Mouse (Mus musculus): ENCODE measurements at regions not wholly inside any gene's neighbourhood (a gene's known extent, or its start where the extent isn't known, plus 50 kb on each side); places are given as distances from the start of the nearest gene placed in this dataset.
A peak's percentile ranks its signal among the peaks of the same experiment; 100 is the strongest.

DNA sequence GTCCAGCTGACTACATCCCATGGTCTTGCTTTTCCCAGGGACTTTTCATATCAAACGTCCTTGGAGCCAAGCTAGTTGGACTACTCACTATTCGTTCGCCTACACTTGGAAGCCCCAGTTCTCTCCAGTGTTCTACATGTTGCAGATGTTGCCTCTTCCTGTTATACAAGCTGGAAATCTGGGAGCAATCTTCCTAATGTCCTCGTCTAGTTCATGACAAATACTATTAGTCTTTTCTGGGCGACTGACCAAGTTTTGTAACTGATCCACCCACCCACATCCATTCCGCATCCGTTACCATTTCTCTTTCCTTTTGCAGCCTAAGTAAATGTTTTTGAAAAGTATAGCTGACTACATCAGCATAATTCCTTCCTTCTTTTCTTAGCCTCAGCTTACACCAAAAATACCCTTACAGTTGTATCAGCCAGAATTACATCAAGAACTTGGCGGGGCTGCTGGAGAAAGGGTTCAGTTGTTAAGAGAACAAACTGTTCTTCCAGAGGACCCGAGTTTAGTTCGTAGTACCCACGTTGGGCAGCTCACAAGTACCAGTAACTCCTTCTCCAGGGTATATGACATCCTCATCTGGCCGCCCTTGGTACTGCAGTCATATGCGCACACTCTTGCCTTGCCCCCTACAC lies 161.1 kb upstream of the Fbxl17 start:
- H3K27me3 ChIP-seq (ENCODE audit: insufficient read depth, low read length) = no peaks in the 10 kb centered on the region
- DNase-seq (peak; percentile 28), ATAC-seq (peak; percentile 53)
- 77% methylated on average over 13 of the region's 13 CpGs for WGBS
- no peaks in the 10 kb centered on the region for H3K4me1 ChIP-seq (ENCODE audit: insufficient read depth)
- no peak overlapping the region for H3K4me3 ChIP-seq (ENCODE audit: low read depth, low read length)
- no peaks in the 10 kb centered on the region for H3K9me3 ChIP-seq (ENCODE audit: low read length)
- H3K4me2 ChIP-seq (ENCODE audit: low read depth) = no peak overlapping the region
- TF ChIP-seq CTCF (IDR thresholded peaks at IDR 0.05; ENCODE audit: low read depth) = no peak
- H3K27ac ChIP-seq (ENCODE audit: low read depth, low read length) = no peak overlapping the region
- no peak overlapping the region for H3K9ac ChIP-seq
- no peaks in the 10 kb centered on the region for H3K36me3 ChIP-seq (ENCODE audit: insufficient read depth)

DNA sequence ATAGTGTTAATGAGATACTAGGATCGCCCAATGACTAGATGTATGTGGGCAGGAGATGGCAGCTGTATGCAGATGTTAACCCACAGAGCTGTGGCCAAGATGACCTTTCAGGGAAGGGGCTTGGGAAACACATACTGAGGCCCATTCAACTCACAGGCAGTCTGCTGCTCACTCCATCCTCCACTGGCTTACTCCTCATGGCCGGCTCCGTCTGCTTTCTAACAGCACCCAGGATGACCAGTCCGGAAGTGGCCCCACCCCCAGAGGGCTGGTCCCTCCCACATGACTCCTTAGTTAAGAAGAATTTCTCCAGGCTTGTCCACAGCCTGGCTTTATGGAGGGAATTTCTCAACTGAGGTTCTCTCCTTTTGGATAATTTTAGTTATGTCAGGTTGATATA lies 161.8 kb upstream of the Fbxl17 start:
- no peaks in the 10 kb centered on the region for H3K9me3 ChIP-seq (ENCODE audit: low read length)
- DNase-seq = no peak
- H3K4me3 ChIP-seq (ENCODE audit: low read depth, low read length) = no peak overlapping the region
- H3K36me3 ChIP-seq (ENCODE audit: insufficient read depth) = no peaks in the 10 kb centered on the region
- 94% methylated on average over 4 of the region's 4 CpGs for WGBS
- no peak overlapping the region for H3K4me2 ChIP-seq (ENCODE audit: low read depth)
- H3K27ac ChIP-seq (ENCODE audit: low read depth, low read length) = no peak overlapping the region
- no peak for ATAC-seq
- no peak overlapping the region for H3K9ac ChIP-seq
- H3K4me1 ChIP-seq (ENCODE audit: insufficient read depth) = no peaks in the 10 kb centered on the region
- no peak for TF ChIP-seq CTCF (IDR thresholded peaks at IDR 0.05; ENCODE audit: low read depth)
- no peaks in the 10 kb centered on the region for H3K27me3 ChIP-seq (ENCODE audit: insufficient read depth, low read length)

DNA sequence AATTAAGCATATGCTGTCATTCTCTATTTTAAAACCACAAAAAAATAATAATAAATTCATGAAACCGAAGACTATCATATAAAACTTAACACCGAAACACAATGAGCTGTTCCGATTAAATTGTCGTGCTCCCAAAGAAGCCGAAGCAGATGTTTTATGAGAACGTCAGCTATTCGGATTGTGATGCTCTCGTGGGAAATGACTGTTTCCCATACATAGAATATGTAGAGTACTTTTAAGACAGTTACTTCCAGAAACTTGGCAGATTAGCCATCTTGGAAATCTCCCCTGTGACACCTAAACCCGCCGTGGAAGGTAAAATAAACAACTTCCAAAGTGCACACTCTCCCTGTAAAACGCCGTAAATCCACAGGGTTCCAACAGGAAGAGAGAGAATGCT lies 162.4 kb upstream of the Fbxl17 start:
- H3K9me3 ChIP-seq (ENCODE audit: low read length) = no peaks in the 10 kb centered on the region
- no peak overlapping the region for H3K9ac ChIP-seq
- WGBS = 74% methylated on average over 12 of the region's 12 CpGs
- H3K4me1 ChIP-seq (ENCODE audit: insufficient read depth) = no peaks in the 10 kb centered on the region
- no peak overlapping the region for H3K4me3 ChIP-seq (ENCODE audit: low read depth, low read length)
- TF ChIP-seq CTCF (IDR thresholded peaks at IDR 0.05; ENCODE audit: low read depth) = no peak
- ATAC-seq (no peak), DNase-seq (no peak)
- H3K4me2 ChIP-seq (ENCODE audit: low read depth) = no peak overlapping the region
- no peaks in the 10 kb centered on the region for H3K27me3 ChIP-seq (ENCODE audit: insufficient read depth, low read length)
- H3K27ac ChIP-seq (ENCODE audit: low read depth, low read length) = no peak overlapping the region
- H3K36me3 ChIP-seq (ENCODE audit: insufficient read depth) = no peaks in the 10 kb centered on the region

DNA sequence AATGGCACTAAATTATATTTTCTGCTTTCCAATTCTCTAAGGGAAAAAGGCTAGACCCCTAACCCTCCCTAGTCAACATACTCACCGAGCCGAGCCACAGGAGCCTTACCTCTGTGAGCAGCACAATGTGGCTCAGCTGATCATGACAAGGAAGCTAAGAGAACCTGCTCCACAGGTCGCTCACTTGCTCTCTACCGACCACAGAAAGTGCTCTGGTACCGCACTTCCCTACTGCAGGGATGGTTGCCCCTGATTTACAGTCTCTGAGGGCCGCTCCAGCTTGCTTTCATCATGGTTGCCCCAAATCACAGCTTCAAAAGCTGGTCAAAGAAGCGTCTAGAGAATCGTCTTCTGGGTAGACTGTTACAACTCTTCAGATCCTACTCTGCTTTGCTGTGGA lies 177.0 kb upstream of the Fbxl17 start:
- 89% methylated on average over 8 of the region's 8 CpGs for WGBS
- TF ChIP-seq CTCF (IDR thresholded peaks at IDR 0.05; ENCODE audit: low read depth) = no peak
- H3K27ac ChIP-seq (ENCODE audit: low read depth, low read length) = no peak overlapping the region

DNA sequence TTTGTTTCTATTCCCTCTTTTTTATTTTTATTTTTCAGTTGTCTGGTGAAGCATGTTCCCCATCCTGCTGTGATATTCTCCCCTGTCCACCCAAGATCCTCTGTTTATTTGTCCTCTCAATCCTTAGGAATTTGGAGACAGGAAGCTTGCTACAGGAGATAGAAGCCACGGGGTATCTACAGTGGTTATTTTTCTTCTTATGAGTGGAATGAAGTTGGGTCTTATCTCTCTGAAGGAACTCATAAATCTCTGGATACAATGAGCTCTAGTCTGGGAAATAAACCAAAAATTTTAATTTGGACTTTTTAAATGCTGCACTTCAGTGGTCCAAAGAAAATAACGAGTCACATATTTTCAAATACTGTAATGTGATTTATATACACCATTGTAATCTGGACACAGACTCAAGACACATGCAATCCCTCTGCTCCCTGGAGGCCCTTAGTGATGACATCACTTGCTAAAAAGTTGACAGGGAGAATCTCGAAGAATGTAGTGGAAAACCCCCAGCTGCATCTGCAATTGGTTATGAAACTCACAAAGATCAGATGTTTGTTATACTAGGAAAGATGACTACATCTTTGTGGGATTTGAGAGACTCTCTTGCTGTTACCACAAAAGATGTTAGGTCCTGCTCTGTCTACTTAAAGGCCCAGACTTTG lies 178.3 kb upstream of the Fbxl17 start:
- WGBS = 78% methylated on average over 3 of the region's 3 CpGs
- H3K9ac ChIP-seq = no peak overlapping the region
- TF ChIP-seq CTCF (IDR thresholded peaks at IDR 0.05; ENCODE audit: low read depth) = no peak
- H3K9me3 ChIP-seq (ENCODE audit: low read length) = no peaks in the 10 kb centered on the region
- no peaks in the 10 kb centered on the region for H3K27me3 ChIP-seq (ENCODE audit: insufficient read depth, low read length)
- H3K27ac ChIP-seq (ENCODE audit: low read depth, low read length) = no peak overlapping the region
- H3K4me1 ChIP-seq (ENCODE audit: insufficient read depth) = no peaks in the 10 kb centered on the region
- DNase-seq (no peak), ATAC-seq (no peak)
- no peaks in the 10 kb centered on the region for H3K36me3 ChIP-seq (ENCODE audit: insufficient read depth)
- no peak overlapping the region for H3K4me3 ChIP-seq (ENCODE audit: low read depth, low read length)
- H3K4me2 ChIP-seq (ENCODE audit: low read depth) = no peak overlapping the region

More for the DNA sequence above, 177.0 kb upstream of the Fbxl17 start:
- no peak overlapping the region for H3K4me2 ChIP-seq (ENCODE audit: low read depth)
- no peak overlapping the region for H3K9ac ChIP-seq
- no peak for DNase-seq
- no peak overlapping the region for H3K4me3 ChIP-seq (ENCODE audit: low read depth, low read length)
- no peaks in the 10 kb centered on the region for H3K36me3 ChIP-seq (ENCODE audit: insufficient read depth)
- H3K4me1 ChIP-seq (ENCODE audit: insufficient read depth) = no peaks in the 10 kb centered on the region
- H3K9me3 ChIP-seq (ENCODE audit: low read length) = no peaks in the 10 kb centered on the region
- no peaks in the 10 kb centered on the region for H3K27me3 ChIP-seq (ENCODE audit: insufficient read depth, low read length)
- ATAC-seq = no peak

DNA sequence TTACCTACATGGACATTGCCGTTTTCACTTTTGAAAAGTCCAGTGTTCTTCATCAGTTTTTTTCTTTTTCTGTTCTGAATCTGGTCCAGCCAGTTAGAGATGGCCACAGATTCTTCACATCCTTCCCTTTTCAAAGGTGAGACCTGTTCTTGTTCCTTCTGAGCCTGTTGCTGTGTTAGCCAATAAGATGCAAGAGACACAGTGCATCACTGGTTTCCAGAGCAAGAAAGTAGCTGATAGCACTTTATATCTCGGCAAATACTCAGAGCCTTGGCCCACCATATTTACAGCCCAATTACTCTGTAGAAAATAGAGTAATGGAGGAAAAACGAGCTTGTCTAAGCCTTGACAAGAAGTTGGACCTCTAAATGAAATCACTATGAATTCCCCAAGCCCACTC lies 180.7 kb upstream of the Fbxl17 start:
- WGBS = 69% methylated on average over 3 of the region's 3 CpGs
- no peak for ATAC-seq
- TF ChIP-seq CTCF (IDR thresholded peaks at IDR 0.05; ENCODE audit: low read depth) = no peak

DNA sequence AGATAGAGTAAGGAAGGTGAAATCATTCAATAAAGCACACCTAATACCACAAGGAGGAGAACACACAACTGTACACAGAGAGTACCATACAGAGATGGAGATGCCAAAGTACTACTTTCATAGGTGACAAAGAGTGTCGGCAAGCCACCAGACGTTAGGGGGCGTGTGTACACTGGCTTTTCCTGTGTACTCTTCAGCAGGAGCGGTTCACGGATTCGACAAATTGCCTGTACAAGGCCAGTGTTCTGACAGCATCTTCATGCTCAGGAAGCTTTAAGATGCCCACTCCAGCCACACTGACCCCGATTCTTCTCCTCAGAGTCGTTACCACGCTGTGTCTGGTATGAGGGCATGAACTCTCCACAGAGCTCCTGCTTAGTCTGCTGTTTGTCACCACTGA lies 179.5 kb upstream of the Fer start:
- DNase-seq = no peak
- WGBS = 82% methylated on average over 9 of the region's 9 CpGs
- no peak overlapping the region for H3K9ac ChIP-seq
- no peak for ATAC-seq
- no peak overlapping the region for H3K4me2 ChIP-seq (ENCODE audit: low read depth)
- no peak overlapping the region for H3K4me3 ChIP-seq (ENCODE audit: low read depth, low read length)
- H3K4me1 ChIP-seq (ENCODE audit: insufficient read depth) = no peaks in the 10 kb centered on the region; the same call in 1 of the 2 replicates
- no peaks in the 10 kb centered on the region for H3K36me3 ChIP-seq (ENCODE audit: insufficient read depth)
- no peaks in the 10 kb centered on the region; the same call in 1 of the 2 replicates for H3K27me3 ChIP-seq (ENCODE audit: insufficient read depth, low read length)
- H3K9me3 ChIP-seq (ENCODE audit: low read length) = no peaks in the 10 kb centered on the region
- H3K27ac ChIP-seq (ENCODE audit: low read depth, low read length) = no peak overlapping the region
- 0 out of 2 replicates have a peak, but pooled peaks have one; percentile 17 for TF ChIP-seq CTCF (IDR thresholded peaks at IDR 0.05; ENCODE audit: low read depth)

More for the DNA sequence above, 180.7 kb upstream of the Fbxl17 start:
- H3K36me3 ChIP-seq (ENCODE audit: insufficient read depth) = no peaks in the 10 kb centered on the region
- H3K27ac ChIP-seq (ENCODE audit: low read depth, low read length) = no peak overlapping the region
- H3K4me1 ChIP-seq (ENCODE audit: insufficient read depth) = no peaks in the 10 kb centered on the region
- no peaks in the 10 kb centered on the region; the same call in 1 of the 2 replicates for H3K27me3 ChIP-seq (ENCODE audit: insufficient read depth, low read length)
- H3K9ac ChIP-seq = no peak overlapping the region
- no peak for DNase-seq
- no peaks in the 10 kb centered on the region for H3K9me3 ChIP-seq (ENCODE audit: low read length)
- H3K4me2 ChIP-seq (ENCODE audit: low read depth) = no peak overlapping the region
- no peak overlapping the region for H3K4me3 ChIP-seq (ENCODE audit: low read depth, low read length)

Data from forebrain, postnatal 0 days (tissue).